Mouse (Mus musculus) adrenal gland, adult 18-20 months (tissue): ENCODE data around the gene Zfp830. TPM values are rescaled to one million over a fixed set of nuclear protein-coding genes. Genes with fewer than 3 reads are reported as not detected.

Experiments
- DNase-seq, 2 experiments: peaks; one replicate each; pipeline ENCODE4 v3.0.0; 2021 to 2022; ENCODE audit warnings: low spot score in 2 of 2
- long read RNA-seq, 2 experiments: library from polyadenylated mRNA; stranded (forward); transcript quantifications; one replicate each; pipeline ENCODE4 v2.0.0; 2021
- total RNA-seq, 2 experiments: library from RNA; stranded (reverse); gene quantifications; 1 replicate in 1 of 2; 2 replicates in 1 of 2; pipeline ENCODE4 v1.2.3; 2021

The Zfp830 gene
- 10 to 100 TPM; 18.8 to 21.1 TPM for total RNA-seq
- long read RNA-seq, experiment 1, transcript Zfp830-201 (1 exons, 1,591 nt), result major isoform, 17 of 17 reads
- long read RNA-seq, experiment 1, partial matches to known transcripts, result 0 of 17 reads
- long read RNA-seq, experiment 1, other reads (novel, unspliced or antisense), result 0 of 17 reads
- long read RNA-seq, experiment 2, transcript Zfp830-201 (1 exons, 1,591 nt), result major isoform, 24 of 24 reads
- long read RNA-seq, experiment 2, partial matches to known transcripts, result 0 of 24 reads
- long read RNA-seq, experiment 2, other reads (novel, unspliced or antisense), result 0 of 24 reads

GRCm38 (mm10) chr11:82763742-82764437 lies at the start of gene Zfp830, which contains the start of gene Cct6b:
Gene Zfp830, plus strand, starts transcription at chr11:82764345.
Gene Cct6b, minus strand, starts transcription at chr11:82764321.
- peak; percentile 94 to 95 for DNase-seq

GRCm38 (mm10) chr11:82719294-82719693 lies 44.9 kb upstream of the Zfp830 start:
- no peak for DNase-seq

- DNase-seq, result no peak
Observed at GRCm38 (mm10) chr11:82726862-82727261, 37.3 kb upstream of the Zfp830 start.

- DNase-seq, result no peak
Observed at GRCm38 (mm10) chr11:82734227-82734626, 29.9 kb upstream of the Zfp830 start.

GRCm38 (mm10) chr11:82739006-82739405 lies 25.1 kb upstream of the Zfp830 start:
- DNase-seq, result no peak

- DNase-seq, result peak; percentile 22 to 60
Observed at GRCm38 (mm10) chr11:82746138-82746537, 18.0 kb upstream of the Zfp830 start.

GRCm38 (mm10) chr11:82746857-82747366 lies 17.2 kb upstream of the Zfp830 start:
- DNase-seq, result no peak

GRCm38 (mm10) chr11:82752349-82753115 lies 11.6 kb upstream of the Zfp830 start:
- peak in 1 of 2 experiments; percentile 26 for DNase-seq

- no peak for DNase-seq
Observed at GRCm38 (mm10) chr11:82755919-82756318, 8.2 kb upstream of the Zfp830 start.

- DNase-seq, result no peak
Observed at GRCm38 (mm10) chr11:82762286-82762829, 1.8 kb upstream of the Zfp830 start.

GRCm38 (mm10) chr11:82763261-82763660 lies 884 bp upstream of the Zfp830 start:
- no peak for DNase-seq

- DNase-seq, result no peak
Observed at GRCm38 (mm10) chr11:82764438-82764924, 336 bp downstream of the Zfp830 start.

GRCm38 (mm10) chr11:82780134-82780533 lies 16.0 kb downstream of the Zfp830 start:
- DNase-seq, result no peak

- peak; percentile 94 for DNase-seq
Observed at GRCm38 (mm10) chr11:82780983-82781903, 17.1 kb downstream of the Zfp830 start, which contains the start of gene Lig3. Gene Lig3, plus strand, starts transcription at chr11:82781108.

- DNase-seq, result no peak
Observed at GRCm38 (mm10) chr11:82782197-82782596, 18.1 kb downstream of the Zfp830 start.

GRCm38 (mm10) chr11:82783453-82783852 lies 19.3 kb downstream of the Zfp830 start:
- DNase-seq, result no peak

- no peak for DNase-seq
Observed at GRCm38 (mm10) chr11:82806656-82807055, 42.5 kb downstream of the Zfp830 start.

GRCm38 (mm10) chr11:82807370-82807769 lies 43.2 kb downstream of the Zfp830 start:
- no peak for DNase-seq

GRCm38 (mm10) chr11:82808485-82808884 lies 44.3 kb downstream of the Zfp830 start:
- no peak for DNase-seq
